Mouse (Mus musculus) neural tube, embryonic 14.5 days (tissue): ENCODE measurements at regions not wholly inside any gene's neighbourhood (a gene's known extent, or its start where the extent isn't known, plus 50 kb on each side); places are given as distances from the start of the nearest gene placed in this dataset.

Source experiments
- ATAC-seq: fragments of 200-750 bp; cut with Nextera tagmentation; 2 replicates; pipeline ENCODE4 v1.8.0; 2017; ENCODE audit warnings: low read depth, mild to moderate bottlenecking, moderate TSS enrichment, moderate library complexity
- H3K27ac ChIP-seq: fragments of 300-500 bp; sonication (generic); 2 replicates; pipeline ENCODE4 v1.5.1; 2014; ENCODE audit warnings: low read depth, mild to moderate bottlenecking, control low read depth, low read length, moderate library complexity, mixed read lengths
- H3K27me3 ChIP-seq: fragments of 300-500 bp; sonication (generic); 2 replicates; pipeline ENCODE4 v1.6.1; 2014; ENCODE audit warnings: low read length; ENCODE audit not compliant: control insufficient read depth, insufficient read depth
- H3K36me3 ChIP-seq: fragments of 300-500 bp; sonication (generic); 2 replicates; pipeline ENCODE4 v1.6.1; 2014; ENCODE audit warnings: low read length, mixed read lengths; ENCODE audit not compliant: control insufficient read depth, insufficient read depth
- H3K4me1 ChIP-seq: fragments of 300-500 bp; sonication (generic); 2 replicates; pipeline ENCODE4 v1.6.1; 2014; ENCODE audit warnings: low read length; ENCODE audit not compliant: control insufficient read depth, insufficient read depth
- H3K4me2 ChIP-seq: fragments of 300-500 bp; sonication (generic); 2 replicates; pipeline ENCODE4 v1.6.1; 2014; ENCODE audit warnings: mild to moderate bottlenecking, low read depth, low read length, control low read depth
- H3K4me3 ChIP-seq: fragments of 300-500 bp; sonication (generic); 2 replicates; pipeline ENCODE4 v1.5.1; 2014; ENCODE audit warnings: low read depth, low read length, control low read depth, mixed read lengths
- H3K9ac ChIP-seq: fragments of 300-500 bp; sonication (generic); replicated peaks from 2 replicates; pipeline ENCODE4 v1.6.1; 2014; ENCODE audit warnings: low read depth, mild to moderate bottlenecking, control low read depth, low read length, mixed read lengths
- H3K9me3 ChIP-seq: fragments of 300-500 bp; sonication (generic); 2 replicates; pipeline ENCODE4 v1.6.1; 2016; ENCODE audit warnings: low read length; ENCODE audit not compliant: control insufficient read depth
- WGBS: fragments of 180-500 bp; shearing (Covaris S2); extraction: QIAGEN DNeasy Blood & Tissue Kit; methylation state at CpG from one replicate; pipeline ENCODE4 v1.1.7; 2014; 5-methylcytosine and 5-hydroxymethylcytosine counted together

DNA sequence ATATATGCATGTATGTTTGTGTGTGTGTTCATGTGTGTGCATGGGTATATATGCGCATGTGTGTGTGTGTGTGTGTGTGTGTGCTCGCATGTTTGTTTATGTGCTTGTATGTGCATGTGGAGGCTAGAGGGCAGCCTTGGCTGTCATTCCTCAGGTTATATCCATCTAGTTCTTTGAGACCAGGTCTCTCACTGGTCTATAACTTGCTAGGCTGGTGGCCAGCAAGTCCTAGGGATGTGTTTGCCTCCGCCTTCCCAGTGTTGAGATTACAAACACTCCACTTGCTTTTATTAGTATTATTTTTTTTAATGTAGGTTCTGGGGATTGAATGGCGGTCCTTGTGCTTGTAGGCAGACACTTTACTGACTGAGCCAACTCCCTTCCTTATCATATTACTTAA lies 219.8 kb upstream of the Dusp10 start:
- Histone ChIP-seq H3K4me3 (no peak overlapping the region), H3K27ac (no peak overlapping the region), H3K9me3 (no peaks in the 10 kb centered on the region), H3K27me3 (no peaks in the 10 kb centered on the region), H3K4me2 (no peak overlapping the region), H3K9ac (no peak overlapping the region), H3K4me1 (no peaks in the 10 kb centered on the region), H3K36me3 (no peaks in the 10 kb centered on the region)
- ATAC-seq, result no peak
- 86% methylated on average over 4 of the region's 4 CpGs for WGBS

GRCm38 (mm10) chr1:183793913-183794445 lies 219.1 kb upstream of the Dusp10 start:
- Histone ChIP-seq H3K27ac (no peak overlapping the region), H3K4me2 (no peak overlapping the region), H3K4me1 (no peaks in the 10 kb centered on the region), H3K36me3 (no peaks in the 10 kb centered on the region), H3K4me3 (no peak overlapping the region), H3K27me3 (no peaks in the 10 kb centered on the region), H3K9ac (no peak overlapping the region), H3K9me3 (no peaks in the 10 kb centered on the region)
- ATAC-seq, result no peak
- WGBS, result 66% methylated on average over 8 of the region's 8 CpGs

DNA sequence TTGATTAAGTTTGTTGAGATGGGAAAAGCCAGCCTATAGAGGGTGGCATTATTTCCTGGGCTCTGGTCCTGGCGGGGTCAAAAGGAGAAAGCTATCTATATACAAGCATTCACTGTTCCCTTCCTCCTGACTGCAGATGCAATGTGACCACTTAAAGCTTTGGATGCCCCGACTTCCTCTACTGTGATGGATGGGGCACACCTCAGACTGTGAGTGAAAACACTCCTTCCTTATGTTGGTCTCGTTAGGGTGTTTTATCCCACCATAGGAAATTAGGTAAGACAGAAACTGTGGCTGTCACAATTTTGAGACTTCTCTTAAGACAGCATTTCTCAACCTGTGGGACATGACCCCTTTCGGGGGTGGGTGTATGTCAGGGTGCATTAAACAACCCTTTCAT lies 210.8 kb upstream of the Dusp10 start:
- H3K27me3 ChIP-seq, result no peaks in the 10 kb centered on the region
- H3K36me3 ChIP-seq, result no peaks in the 10 kb centered on the region
- no peaks in the 10 kb centered on the region for H3K4me1 ChIP-seq
- 82% methylated on average over 4 of the region's 4 CpGs for WGBS
- H3K27ac ChIP-seq, result no peak overlapping the region
- no peak overlapping the region for H3K4me3 ChIP-seq
- no peak for ATAC-seq
- H3K9me3 ChIP-seq, result no peaks in the 10 kb centered on the region
- no peak overlapping the region for H3K9ac ChIP-seq
- no peak overlapping the region for H3K4me2 ChIP-seq

- Histone ChIP-seq H3K27ac (no peak overlapping the region), H3K36me3 (no peaks in the 10 kb centered on the region), H3K27me3 (no peaks in the 10 kb centered on the region), H3K4me2 (no peak overlapping the region), H3K4me3 (no peak overlapping the region), H3K4me1 (no peaks in the 10 kb centered on the region), H3K9me3 (no peaks in the 10 kb centered on the region), H3K9ac (no peak overlapping the region)
- ATAC-seq, result no peak
- WGBS, result 89% methylated on average over 5 of the region's 5 CpGs
Measured at GRCm38 (mm10) chr1:183803357-183803756, 209.7 kb upstream of the Dusp10 start.

GRCm38 (mm10) chr1:183803826-183804225 lies 209.3 kb upstream of the Dusp10 start:
- ATAC-seq, result no peak
- Histone ChIP-seq H3K4me1 (no peaks in the 10 kb centered on the region), H3K4me2 (no peak overlapping the region), H3K9ac (no peak overlapping the region), H3K9me3 (no peaks in the 10 kb centered on the region), H3K27ac (no peak overlapping the region), H3K4me3 (no peak overlapping the region), H3K36me3 (no peaks in the 10 kb centered on the region), H3K27me3 (no peaks in the 10 kb centered on the region)
- 85% methylated on average over 1 of the region's 1 CpGs for WGBS

- WGBS, result 72% methylated on average over 2 of the region's 2 CpGs
- H3K9ac ChIP-seq, result no peak overlapping the region
- H3K36me3 ChIP-seq, result no peaks in the 10 kb centered on the region
- no peak overlapping the region for H3K4me2 ChIP-seq
- H3K9me3 ChIP-seq, result no peaks in the 10 kb centered on the region
- H3K27ac ChIP-seq, result no peak overlapping the region
- no peak for ATAC-seq
- no peak overlapping the region for H3K4me3 ChIP-seq
- H3K4me1 ChIP-seq, result no peaks in the 10 kb centered on the region
- no peaks in the 10 kb centered on the region for H3K27me3 ChIP-seq
Measured at GRCm38 (mm10) chr1:183804295-183804694, 208.8 kb upstream of the Dusp10 start.

GRCm38 (mm10) chr1:183806864-183807730 lies 206.0 kb upstream of the Dusp10 start:
- no peaks in the 10 kb centered on the region for H3K9me3 ChIP-seq
- no peak for ATAC-seq
- H3K4me1 ChIP-seq, result no peaks in the 10 kb centered on the region

DNA sequence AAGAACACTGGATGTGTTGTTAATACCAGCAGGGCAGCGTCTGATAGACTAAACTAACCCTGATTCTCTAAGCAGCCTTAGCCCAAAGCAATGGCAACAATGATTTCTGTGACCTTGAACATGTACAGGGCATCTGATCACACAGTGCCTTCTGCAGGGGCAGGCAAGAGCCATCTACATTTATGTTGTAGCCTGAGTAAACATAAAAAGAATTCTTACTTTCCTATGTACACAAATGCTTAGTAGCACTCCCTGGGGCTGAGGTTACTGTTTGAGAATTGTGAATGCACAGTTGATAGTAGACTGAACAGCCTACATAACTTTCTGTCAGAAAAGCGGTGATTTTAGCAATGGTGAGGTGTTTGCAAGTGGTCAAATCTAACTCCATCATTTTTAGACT lies 204.9 kb upstream of the Dusp10 start:
- Histone ChIP-seq H3K4me1 (no peaks in the 10 kb centered on the region), H3K9me3 (no peaks in the 10 kb centered on the region), H3K4me2 (no peak overlapping the region), H3K36me3 (no peaks in the 10 kb centered on the region), H3K9ac (no peak overlapping the region), H3K27me3 (no peaks in the 10 kb centered on the region), H3K27ac (no peak overlapping the region), H3K4me3 (no peak overlapping the region)
- ATAC-seq, result no peak
- WGBS, result 89% methylated on average over 2 of the region's 2 CpGs

More at GRCm38 (mm10) chr1:183806864-183807730, 206.0 kb upstream of the Dusp10 start:
- Histone ChIP-seq H3K27ac (no peak overlapping the region), H3K4me3 (no peak overlapping the region), H3K9ac (no peak overlapping the region), H3K4me2 (no peak overlapping the region), H3K36me3 (no peaks in the 10 kb centered on the region), H3K27me3 (no peaks in the 10 kb centered on the region)
- WGBS, result 78% methylated on average over 8 of the region's 8 CpGs

DNA sequence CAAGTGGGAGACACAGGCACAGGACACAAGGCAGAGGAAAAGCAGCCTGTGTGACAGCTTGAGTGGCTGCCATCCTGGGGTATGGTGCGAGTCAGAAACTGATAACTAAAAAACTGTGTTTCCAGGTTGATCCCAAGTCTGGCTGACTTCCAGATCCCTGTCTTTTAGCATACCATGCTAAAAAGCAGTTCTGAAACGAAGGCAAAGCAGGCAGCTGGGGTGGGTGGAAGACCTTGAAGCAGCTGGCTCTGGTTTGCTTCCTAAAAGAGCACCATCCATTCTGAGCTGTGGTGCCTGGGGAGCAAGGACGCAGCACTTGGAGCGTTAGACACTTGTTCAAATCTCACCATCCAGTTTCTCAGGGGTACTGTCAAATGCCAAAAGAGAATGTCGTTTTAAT lies 192.5 kb upstream of the Dusp10 start:
- Histone ChIP-seq H3K27ac (no peak overlapping the region), H3K4me3 (no peak overlapping the region), H3K9me3 (no peaks in the 10 kb centered on the region), H3K36me3 (no peaks in the 10 kb centered on the region), H3K4me1 (no peaks in the 10 kb centered on the region), H3K4me2 (no peak overlapping the region), H3K27me3 (no peaks in the 10 kb centered on the region), H3K9ac (no peak overlapping the region)
- ATAC-seq, result no peak
- 68% methylated on average over 5 of the region's 5 CpGs for WGBS
